Mouse (Mus musculus) inflammation-experienced regulatory T-cells (primary cell): ENCODE results near the gene Bcat2. TPM values are rescaled to one million over a fixed set of nuclear protein-coding genes. Genes with fewer than 3 reads are reported as not detected.

Source experiments
- polyA plus RNA-seq, 2 experiments: library from polyadenylated mRNA; unstranded; fragments of 100-300 nt; shearing (Covaris generic); gene quantifications; one replicate each; pipeline ENCODE4 v1.2.1; 2017

The Bcat2 gene
- 10 to 100 TPM; 59.6 to 75.4 TPM for polyA plus RNA-seq

DNA sequence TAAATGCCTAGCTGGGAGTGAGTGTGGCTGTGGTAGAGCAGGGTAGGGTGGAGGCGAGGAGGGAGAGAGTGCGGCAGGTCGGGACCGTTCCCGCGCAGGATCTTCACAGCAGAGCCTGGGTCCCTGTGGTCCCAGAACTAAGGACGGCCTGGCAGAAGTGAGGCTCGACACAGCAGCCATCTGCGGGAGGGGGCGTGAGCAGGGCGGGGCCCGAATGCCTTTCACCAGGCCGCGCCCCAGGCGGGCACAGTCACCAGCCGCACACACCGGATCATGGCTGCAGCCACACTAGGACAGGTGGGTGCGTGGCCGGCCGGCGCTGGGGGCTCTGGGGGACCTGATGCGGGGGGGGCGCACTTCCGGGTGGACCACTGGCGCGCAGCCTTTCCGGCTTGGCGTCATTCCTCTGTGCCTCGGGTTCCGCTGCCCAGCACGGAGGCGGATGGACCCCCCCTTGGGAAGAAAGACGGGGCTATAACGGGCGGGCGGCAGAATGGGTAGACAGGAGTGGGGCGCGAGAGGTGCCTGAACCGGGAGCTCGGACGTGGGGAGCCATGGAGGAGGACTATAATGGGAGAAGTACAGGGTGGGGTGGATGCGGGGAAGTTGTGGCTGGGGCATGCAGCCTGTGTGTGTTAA, at the start of gene Bcat2:
TSS of gene Bcat2 (plus strand) at position 51 of the 639 bp plus-strand sequence.

DNA sequence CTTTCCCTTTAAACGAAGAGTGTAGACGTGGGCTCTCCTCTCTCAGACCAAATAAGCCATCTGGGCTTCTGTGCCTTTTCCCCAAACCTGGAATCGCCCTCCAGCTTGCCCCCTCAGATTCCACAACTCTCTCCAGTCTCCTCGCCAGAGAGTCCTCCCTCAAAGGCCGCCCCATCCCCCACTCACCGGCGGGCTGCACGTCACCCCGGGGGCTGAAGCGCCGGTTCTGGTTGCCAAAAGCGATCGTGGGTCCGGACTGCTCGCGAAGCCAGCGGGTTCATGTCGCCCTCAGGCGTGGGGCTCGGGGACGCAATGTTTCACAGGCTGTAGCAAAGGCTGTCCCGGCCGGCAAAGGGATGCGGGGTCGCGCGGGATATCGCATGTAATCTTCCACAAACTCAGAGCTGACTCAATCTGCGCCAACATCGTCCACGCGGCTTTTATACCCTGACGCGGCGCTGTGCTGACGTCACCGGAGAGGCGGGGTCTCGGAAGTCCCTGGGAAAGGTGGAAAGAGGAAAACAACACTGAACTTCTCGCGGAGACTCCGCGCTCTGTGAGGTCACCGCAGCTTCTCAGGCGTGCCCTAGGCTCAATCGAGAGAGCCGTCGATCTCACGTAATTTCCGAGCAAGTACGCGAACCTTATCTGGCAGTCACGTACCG, 44.0 kb upstream of the Bcat2 start, which contains the start of the genes Ppp1r15a and Plekha4:
TSS of gene Ppp1r15a (minus strand) at position 460 of the 665 bp plus-strand sequence.
TSS of gene Plekha4 (plus strand) at position 522 of the 665 bp plus-strand sequence.

DNA sequence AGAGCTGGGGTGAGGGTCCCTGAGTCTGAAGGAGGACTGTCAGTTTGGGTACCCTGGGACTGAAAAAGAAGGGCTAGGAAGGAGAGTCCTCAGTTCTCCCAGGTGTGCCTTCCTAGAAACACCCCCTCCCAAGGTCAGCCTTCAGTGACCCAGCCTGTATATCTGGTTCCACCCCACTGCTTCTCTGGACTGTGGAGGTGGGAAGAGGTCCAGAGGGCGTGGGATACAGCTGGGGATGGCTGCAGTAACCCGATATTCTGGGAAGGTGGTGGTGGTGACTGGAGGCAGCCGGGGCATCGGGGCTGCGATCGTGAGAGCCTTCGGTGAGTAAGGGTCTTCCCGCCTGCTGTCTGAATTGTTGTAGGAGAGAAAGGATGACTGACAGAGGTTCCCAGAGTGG, 15.2 kb upstream of the Bcat2 start, which contains the start of gene Hsd17b14:
TSS of gene Hsd17b14 (plus strand) at position 150 of the 400 bp plus-strand sequence.

DNA sequence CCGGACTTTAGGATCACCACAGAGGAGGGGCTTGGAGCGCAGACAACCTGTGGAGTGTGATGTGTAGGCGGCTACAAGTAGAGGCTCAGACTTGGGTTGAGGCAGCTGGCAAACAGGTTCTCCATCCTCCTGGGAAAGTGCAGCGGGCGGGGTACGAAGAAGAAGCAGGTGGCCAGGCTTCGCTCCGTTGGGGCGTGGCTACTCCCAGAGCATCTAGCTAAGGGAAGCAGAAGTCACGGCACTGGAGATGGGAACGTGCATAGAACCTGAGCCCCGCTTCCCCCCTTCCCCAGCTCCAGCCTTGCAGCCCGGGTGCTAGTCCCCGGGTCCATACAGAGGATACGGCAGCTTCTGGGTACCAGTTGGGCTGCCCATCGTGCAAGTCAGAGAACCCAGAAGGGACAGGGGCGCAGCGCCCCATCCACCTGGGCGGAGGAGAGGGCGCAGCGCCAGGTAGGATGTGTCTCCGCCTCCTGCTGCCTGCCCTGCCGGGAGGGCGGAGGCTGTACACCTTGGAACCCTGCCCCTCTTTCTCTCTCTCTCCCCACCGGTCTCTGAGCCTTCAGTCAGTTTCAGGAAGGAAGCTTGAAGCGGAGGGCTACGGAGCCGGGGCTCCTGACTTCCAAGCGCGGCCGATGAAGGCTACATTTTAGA, 47.2 kb downstream of the Bcat2 start, which contains the start of gene Fut1:
TSS of gene Fut1 (plus strand) at position 248 of the 654 bp plus-strand sequence.

DNA sequence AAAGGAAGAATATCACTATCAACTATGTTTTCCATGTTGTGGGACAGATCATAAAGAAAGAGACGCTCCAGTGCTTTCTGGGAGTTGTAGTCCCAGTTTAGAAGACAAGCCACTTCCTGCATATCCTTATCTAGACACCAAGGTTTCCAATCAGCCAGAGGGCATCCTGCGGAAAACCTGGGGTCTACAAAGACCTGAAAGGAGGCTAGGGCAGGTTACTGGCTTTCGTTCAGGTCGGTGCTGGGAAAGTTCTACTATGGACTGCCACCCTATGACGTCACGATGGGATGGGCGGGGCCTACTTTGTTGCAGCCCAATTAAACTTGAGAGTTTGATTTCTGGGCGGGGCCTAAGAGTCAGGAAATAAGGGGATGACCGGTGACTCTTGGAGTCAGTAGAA, 51.5 kb downstream of the Bcat2 start, which contains the start of gene Izumo1:
TSS of gene Izumo1 (plus strand) at position 369 of the 400 bp plus-strand sequence.

DNA sequence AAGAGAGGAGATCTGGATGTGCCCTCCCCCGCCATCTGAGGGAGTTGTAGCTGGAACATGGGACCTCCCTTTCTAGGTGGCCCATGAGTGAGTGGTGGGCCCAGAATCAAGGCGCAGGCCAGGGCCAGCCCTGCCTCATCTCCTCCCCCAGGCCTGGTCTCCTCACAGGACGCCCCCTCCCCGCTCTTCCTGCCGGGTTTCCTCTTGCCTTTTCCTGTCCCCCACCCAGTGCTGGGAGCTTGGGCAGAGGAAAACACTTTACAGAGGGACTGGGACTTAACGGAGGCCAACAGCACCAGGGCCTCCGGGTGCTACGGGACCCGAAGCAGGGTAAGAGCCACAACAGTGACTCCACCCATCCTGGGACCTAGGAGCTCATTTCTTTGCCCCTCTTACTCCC, 57.3 kb downstream of the Bcat2 start, which contains the start of gene Rasip1:
TSS of gene Rasip1 (plus strand) at position 228 of the 400 bp plus-strand sequence.

Other genes with a start within 250 kb of the Bcat2 start
- 10 to 100 TPM in 1 of 2 experiments, 1 to 10 TPM in 1; 9.5 to 13.8 TPM for gene Trpm4, start 236.4 kb upstream of the Bcat2 start, polyA plus RNA-seq
- gene Hrc, start 234.9 kb upstream of the Bcat2 start, polyA plus RNA-seq = not detected
- gene Ppfia3, start 203.1 kb upstream of the Bcat2 start, polyA plus RNA-seq = under 1 TPM; 0.36 to 0.60 TPM
- under 1 TPM in 1 of 2 experiments, not detected in 1; 0.90 TPM for gene Lin7b, start 199.6 kb upstream of the Bcat2 start, polyA plus RNA-seq
- gene Snrnp70, start 174.4 kb upstream of the Bcat2 start, polyA plus RNA-seq = 100 to 1,000 TPM; 192 to 196 TPM
- gene Kcna7, start 164.5 kb upstream of the Bcat2 start, polyA plus RNA-seq = under 1 TPM in 1 of 2 experiments, not detected in 1; 0.17 TPM
- gene Ntf5, start 156.5 kb upstream of the Bcat2 start, polyA plus RNA-seq = under 1 TPM; 0.71 to 0.96 TPM
- gene Lhb, start 149.3 kb upstream of the Bcat2 start, polyA plus RNA-seq = not detected
- 10 to 100 TPM; 14.1 to 14.9 TPM for gene Gys1, start 135.3 kb upstream of the Bcat2 start, polyA plus RNA-seq
- gene Ruvbl2, start 132.1 kb upstream of the Bcat2 start, polyA plus RNA-seq = 10 to 100 TPM; 62.1 to 62.7 TPM
- 1,000 to 10,000 TPM; 1,804 to 2,248 TPM for gene Ftl1, start 110.3 kb upstream of the Bcat2 start, polyA plus RNA-seq
- gene Bax, start 103.3 kb upstream of the Bcat2 start, polyA plus RNA-seq = 100 to 1,000 TPM; 267 to 295 TPM
- 1 to 10 TPM; 2.5 to 5.9 TPM for gene Tulp2, start 88.3 kb upstream of the Bcat2 start, polyA plus RNA-seq
- gene Gm45808, start 83.3 kb upstream of the Bcat2 start, polyA plus RNA-seq = not detected
- gene Dhdh, start 81.3 kb upstream of the Bcat2 start, polyA plus RNA-seq = under 1 TPM; 0.60 to 0.68 TPM
- 100 to 1,000 TPM; 266 to 278 TPM for gene Nucb1, start 59.7 kb upstream of the Bcat2 start, polyA plus RNA-seq
- 100 to 1,000 TPM in 1 of 2 experiments, 10 to 100 TPM in 1; 90.4 to 153 TPM for gene Ppp1r15a, start 43.9 kb upstream of the Bcat2 start, polyA plus RNA-seq
- gene Plekha4, start 43.8 kb upstream of the Bcat2 start, polyA plus RNA-seq = 1 to 10 TPM; 1.5 to 3.4 TPM
- 1 to 10 TPM; 1.4 to 1.9 TPM for gene Hsd17b14, start 15.3 kb upstream of the Bcat2 start, polyA plus RNA-seq
- under 1 TPM in 1 of 2 experiments, not detected in 1; 0.50 TPM for gene Fgf21, start 45.3 kb downstream of the Bcat2 start, polyA plus RNA-seq
- 1 to 10 TPM in 1 of 2 experiments, under 1 TPM in 1; 0.25 to 1.6 TPM for gene Fut1, start 47.1 kb downstream of the Bcat2 start, polyA plus RNA-seq
- under 1 TPM; 0.47 to 0.92 TPM for gene Izumo1, start 51.7 kb downstream of the Bcat2 start, polyA plus RNA-seq
- gene Rasip1, start 57.3 kb downstream of the Bcat2 start, polyA plus RNA-seq = 1 to 10 TPM in 1 of 2 experiments, under 1 TPM in 1; 0.67 to 3.4 TPM
- 1 to 10 TPM; 1.2 to 1.5 TPM for gene Mamstr, start 69.8 kb downstream of the Bcat2 start, polyA plus RNA-seq
- 1 to 10 TPM in 1 of 2 experiments, under 1 TPM in 1; 0.65 to 2.5 TPM for gene Fut2, start 96.2 kb downstream of the Bcat2 start, polyA plus RNA-seq
- under 1 TPM in 1 of 2 experiments, not detected in 1; 0.49 TPM for gene Ntn5, start 113.9 kb downstream of the Bcat2 start, polyA plus RNA-seq
- not detected for gene Sec1, start 124.2 kb downstream of the Bcat2 start, polyA plus RNA-seq
- gene Car11, start 129.7 kb downstream of the Bcat2 start, polyA plus RNA-seq = 1 to 10 TPM; 6.1 to 9.2 TPM
- 10 to 100 TPM; 26.0 to 37.0 TPM for gene Dbp, start 134.9 kb downstream of the Bcat2 start, polyA plus RNA-seq
- 1,000 to 10,000 TPM; 1,327 to 1,518 TPM for gene Rpl18, start 145.3 kb downstream of the Bcat2 start, polyA plus RNA-seq
- gene Sphk2, start 147.8 kb downstream of the Bcat2 start, polyA plus RNA-seq = 10 to 100 TPM; 26.1 to 35.8 TPM
- gene Fam83e, start 151.1 kb downstream of the Bcat2 start, polyA plus RNA-seq = 1 to 10 TPM in 1 of 2 experiments, under 1 TPM in 1; 0.25 to 1.9 TPM
- not detected for gene Spaca4, start 155.7 kb downstream of the Bcat2 start, polyA plus RNA-seq
- under 1 TPM; 0.12 to 0.38 TPM for gene Lmtk3, start 213.6 kb downstream of the Bcat2 start, polyA plus RNA-seq
- 1 to 10 TPM; 4.4 to 6.7 TPM for gene Sult2b1, start 214.5 kb downstream of the Bcat2 start, polyA plus RNA-seq
- 10 to 100 TPM; 82.2 to 88.4 TPM for gene Cyth2, start 244.4 kb downstream of the Bcat2 start, polyA plus RNA-seq